Mouse (Mus musculus): ENCODE measurements around the gene Gm8020.
"Not testable (repeated sequence)": the region's sequence is repeated elsewhere in the genome, so short reads cannot be mapped to it uniquely, and the experiment has no call there.

- TF ChIP-seq MAFK (IDR thresholded peaks at IDR 0.05; ENCODE audit: insufficient read depth, low read depth, low read length); HCFC1 (IDR thresholded peaks at IDR 0.05; ENCODE audit: borderline replicate concordance, insufficient read depth, low read length): not testable (repeated sequence)
Measured at GRCm38 (mm10) chr14:42543170-42543701, 41.1 kb upstream of the Gm8020 start.
